20 mouse cellular contexts compared by ENCODE assay signal in genomic region chr11:49702014-49702413, GRCm38 (mm10). TPM values are rescaled to one million over a fixed set of nuclear protein-coding genes. Genes with fewer than 3 reads are reported as not detected.
"Had no signal": no experiment of that assay in that cellular context is flagged by ENCODE, and none has a peak within 500 bp of the region (broad histone marks: within the 10 kb centered on the region; RNA-seq: fewer than 3 reads in every experiment).

No protein-coding gene starts in this region.

- H3K4me3 ChIP-seq: neural tube, embryonic 13.5 days; neural tube, embryonic 15.5 days; stomach, embryonic 15.5 days had no signal

- H3K27me3 ChIP-seq: neural tube, embryonic 13.5 days; neural tube, embryonic 15.5 days; stomach, embryonic 15.5 days had no signal

- H3K9ac ChIP-seq: neural tube, embryonic 13.5 days; neural tube, embryonic 15.5 days; stomach, embryonic 15.5 days had no signal

- H3K4me1 ChIP-seq: neural tube, embryonic 13.5 days; neural tube, embryonic 15.5 days; stomach, embryonic 15.5 days had no signal

- H3K9me3 ChIP-seq: neural tube, embryonic 13.5 days; neural tube, embryonic 15.5 days; stomach, embryonic 15.5 days had no signal

- DNase-seq: retina, postnatal 1 day; right cerebral cortex, adult 18-20 months; right cerebral cortex, postnatal 14 days; right cerebral cortex, postnatal 25 days; right cerebral cortex, postnatal 4 days; spleen, adult 18-20 months; thymus, adult 18-20 months; thymus, adult 2 months; thymus, postnatal 14 days; thymus, postnatal 25 days; thymus, postnatal 36 days; thymus, postnatal 4 days had no signal

- H3K27ac ChIP-seq: neural tube, embryonic 13.5 days; neural tube, embryonic 15.5 days; stomach, embryonic 15.5 days; stomach, postnatal 0 days had no signal

- H3K4me2 ChIP-seq: neural tube, embryonic 13.5 days; neural tube, embryonic 15.5 days; stomach, embryonic 15.5 days had no signal

RNA-seq across cellular contexts. Expression of gene Scgb3a1, which starts 38.6 kb away (rescaled TPM):
- total RNA-seq: neutrophil, adult 5-6 weeks had no signal
- polyA plus RNA-seq: neural tube, embryonic 13.5 days; neural tube, embryonic 14.5 days; neural tube, embryonic 15.5 days; stomach, embryonic 14.5 days; stomach, embryonic 15.5 days; stomach, embryonic 16.5 days had no signal
